Mouse (Mus musculus): ENCODE measurements around the gene Wnt10b.
A peak's percentile ranks its signal among the peaks of the same experiment; 100 is the strongest.

Gene Wnt10b

DNA sequence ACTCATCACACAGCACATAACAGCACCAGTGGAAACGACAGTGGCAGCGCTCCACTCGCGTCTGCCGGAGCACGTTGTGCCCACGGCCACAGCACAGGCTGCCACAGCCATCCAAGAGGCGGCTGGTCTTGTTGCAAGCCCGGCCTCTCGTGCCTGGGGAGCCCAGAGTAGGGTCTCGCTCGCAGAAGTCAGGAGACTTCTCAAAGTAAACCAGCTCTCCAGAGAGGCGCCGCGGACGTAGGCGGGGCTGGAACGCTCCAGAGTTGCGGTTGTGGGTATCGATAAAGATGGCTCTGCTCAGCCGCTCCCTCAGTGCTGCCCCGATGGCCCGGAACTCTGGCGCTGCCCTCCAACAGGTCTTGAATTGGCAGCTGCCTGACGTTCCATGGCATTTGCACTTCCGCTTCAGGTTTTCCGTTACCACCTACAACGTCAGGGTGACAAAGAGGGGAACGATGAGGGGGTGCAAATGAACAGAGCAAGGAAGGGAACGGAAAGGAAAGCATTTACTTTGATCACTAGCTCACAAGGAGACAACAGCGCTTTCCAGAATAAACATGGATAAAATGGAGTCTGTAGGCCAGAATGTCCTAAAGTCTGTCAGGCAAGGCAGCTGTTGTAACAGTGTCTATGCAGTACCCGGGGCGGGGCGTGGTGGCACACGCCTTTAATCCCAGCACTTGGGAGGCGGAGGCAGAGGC is 5.3 kb downstream of the Wnt10b start:
- peak; percentile 86 for DNase-seq (ENCODE audit: low read depth)

DNA sequence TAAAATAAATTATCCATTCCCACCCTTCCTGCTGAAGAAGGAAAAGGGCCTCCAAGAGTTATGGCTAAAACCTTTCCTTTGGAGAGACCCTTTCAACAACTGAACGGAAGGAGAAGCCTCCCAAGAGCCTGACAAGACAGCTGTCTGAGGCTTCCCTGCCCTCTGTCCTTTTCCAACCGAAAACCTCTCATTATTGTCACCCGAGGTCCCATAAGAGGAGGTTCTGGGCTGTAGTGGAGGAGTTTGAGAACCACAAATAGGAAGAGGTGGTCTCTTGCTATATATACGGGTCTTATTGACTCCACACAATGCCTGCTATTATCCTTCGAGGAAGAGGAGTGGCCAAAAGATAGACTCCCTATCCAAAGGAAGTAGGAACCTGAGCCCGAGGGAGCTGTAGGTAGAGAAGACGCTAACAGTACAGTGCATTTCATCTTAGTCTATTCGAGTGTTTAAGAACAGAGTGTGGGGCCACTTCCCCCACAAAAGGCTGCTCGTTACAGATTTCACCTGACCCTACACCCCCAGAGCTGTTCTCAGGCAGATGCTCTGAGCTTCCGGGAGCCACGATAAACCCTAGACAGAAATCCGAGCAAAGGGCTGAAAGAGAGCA is 6.0 kb downstream of the Wnt10b start:
- DNase-seq (ENCODE audit: low read depth) = no peak

DNA sequence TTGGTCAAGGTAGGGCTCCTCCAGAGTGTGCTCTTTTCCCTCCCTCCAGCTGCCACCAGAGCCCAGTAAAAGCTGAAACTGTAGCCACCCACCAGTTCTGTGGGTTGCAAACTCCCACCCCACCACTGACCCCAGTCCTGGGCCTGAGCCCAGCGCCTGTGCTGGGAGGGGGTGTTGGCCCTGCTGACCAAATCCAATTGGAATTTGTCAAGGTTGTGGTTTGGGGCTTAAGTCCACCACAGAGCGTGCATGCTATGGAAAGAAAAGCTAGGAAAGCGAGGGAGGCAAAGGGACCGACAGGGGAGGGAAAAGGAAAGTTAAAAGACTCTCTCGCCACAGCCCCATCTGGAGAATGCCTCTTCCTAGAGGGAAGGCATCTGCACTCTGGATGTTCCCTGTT is 9.7 kb downstream of the Wnt10b start:
- DNase-seq (ENCODE audit: low read depth) = no peak

DNA sequence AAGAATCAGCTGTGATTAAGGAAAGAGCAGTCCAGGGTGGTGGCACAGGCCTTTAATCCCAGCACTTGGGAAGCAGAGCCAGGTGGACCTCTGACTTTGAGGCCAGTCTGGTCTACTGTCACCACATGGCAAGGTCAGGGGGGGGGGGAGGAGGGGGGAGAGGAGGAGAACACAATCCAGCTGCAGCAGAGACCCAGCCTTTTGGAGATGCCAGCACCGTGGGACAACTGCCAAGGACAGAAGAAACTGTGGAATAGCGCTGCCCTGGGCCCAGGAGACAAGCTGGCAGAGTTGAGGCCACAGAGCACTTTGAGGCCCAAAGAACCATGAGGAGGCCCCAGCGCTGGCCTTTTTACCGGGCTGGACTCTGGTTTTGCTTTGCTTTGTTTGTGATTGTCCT is 12.0 kb downstream of the Wnt10b start:
- DNase-seq (ENCODE audit: low read depth) = no peak

DNA sequence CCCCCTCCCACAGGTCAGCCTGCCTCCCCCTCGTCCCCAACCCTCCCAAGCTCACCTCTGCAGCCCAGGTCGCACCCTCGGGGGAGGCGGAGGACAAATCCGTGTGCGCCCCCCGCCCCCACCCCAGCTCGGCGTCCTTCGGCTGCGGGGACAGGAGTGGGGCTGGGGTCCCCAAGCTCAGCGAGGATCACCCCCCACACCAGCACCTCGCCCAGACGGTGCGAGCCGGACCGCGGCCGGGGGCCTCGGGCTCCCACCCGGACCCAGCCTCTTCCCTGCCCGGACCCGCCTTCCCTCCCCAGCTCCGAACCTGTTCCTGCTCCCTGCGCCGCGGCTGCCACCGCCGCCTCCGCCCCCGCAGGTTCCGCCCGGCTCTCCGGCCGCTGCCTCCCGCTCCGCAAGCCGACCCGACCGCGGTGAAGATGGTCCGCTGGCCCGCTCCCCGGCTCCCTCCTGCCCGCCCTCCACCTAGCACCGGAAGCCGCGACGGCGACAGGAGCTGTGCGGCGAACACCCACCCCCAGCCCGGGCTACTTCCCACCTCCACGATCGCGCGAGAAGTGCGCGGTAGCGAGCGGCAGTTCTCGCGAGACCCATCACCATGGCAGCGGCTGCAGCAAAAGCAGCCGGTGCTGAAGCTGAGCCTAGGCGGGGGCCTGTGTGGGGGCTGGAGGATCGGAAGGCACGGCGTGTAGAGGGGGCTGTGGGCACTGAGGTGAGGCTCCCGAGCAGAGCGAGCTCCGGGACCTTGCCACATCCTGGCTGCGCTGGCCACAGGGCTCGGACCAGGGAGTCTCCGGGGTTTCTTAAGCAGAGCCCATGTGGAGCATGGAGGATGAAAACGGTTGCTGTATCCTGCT is 15.1 kb downstream of the Wnt10b start, which contains the start of gene Arf3:
TSS of gene Arf3 (minus strand) at position 545 of the 860 bp plus-strand sequence.
- DNase-seq (ENCODE audit: low read depth) = peak; percentile 98

DNA sequence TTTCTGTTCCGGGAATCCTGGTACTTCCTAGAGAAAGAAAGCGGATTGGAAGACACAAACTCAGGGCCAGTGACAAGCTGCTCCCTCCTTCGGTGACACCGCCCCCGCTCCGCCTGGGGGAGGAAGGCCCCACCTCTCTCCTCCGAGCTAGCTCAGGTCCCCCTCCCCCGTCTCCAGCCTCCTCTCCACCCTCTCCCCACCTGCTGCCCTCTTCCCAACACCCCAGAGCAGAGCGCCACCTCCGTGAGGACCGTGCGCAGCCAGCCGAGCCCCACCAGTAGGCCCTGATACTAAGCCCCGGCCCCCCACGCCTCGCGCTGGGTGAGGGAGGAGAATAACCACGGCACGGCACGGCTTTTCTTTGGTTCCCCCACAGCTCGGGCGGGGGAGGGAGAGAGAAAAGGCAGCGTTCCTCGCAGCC is 15.7 kb downstream of the Wnt10b start:
- peak; percentile 77 for DNase-seq (ENCODE audit: low read depth)

DNA sequence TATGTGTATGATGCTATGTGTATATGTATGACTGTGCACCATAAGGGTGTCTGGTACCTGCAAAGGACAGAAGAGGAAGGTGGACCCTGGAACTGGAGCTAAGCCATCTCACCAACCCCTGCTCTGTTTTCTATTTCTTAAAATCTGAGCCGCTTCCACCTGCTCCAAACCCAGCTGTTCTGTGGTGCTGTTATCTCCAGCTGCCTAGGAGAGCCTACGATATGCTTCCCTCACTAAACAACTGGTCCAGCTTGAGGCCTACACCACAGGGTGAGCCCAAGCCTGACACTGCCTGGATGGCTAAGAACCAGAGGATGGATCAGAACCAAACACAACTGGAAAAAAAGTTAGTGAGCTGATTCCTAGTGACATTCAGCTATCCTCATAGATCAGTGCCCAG is 23.8 kb downstream of the Wnt10b start:
- no peak for DNase-seq (ENCODE audit: low read depth)

DNA sequence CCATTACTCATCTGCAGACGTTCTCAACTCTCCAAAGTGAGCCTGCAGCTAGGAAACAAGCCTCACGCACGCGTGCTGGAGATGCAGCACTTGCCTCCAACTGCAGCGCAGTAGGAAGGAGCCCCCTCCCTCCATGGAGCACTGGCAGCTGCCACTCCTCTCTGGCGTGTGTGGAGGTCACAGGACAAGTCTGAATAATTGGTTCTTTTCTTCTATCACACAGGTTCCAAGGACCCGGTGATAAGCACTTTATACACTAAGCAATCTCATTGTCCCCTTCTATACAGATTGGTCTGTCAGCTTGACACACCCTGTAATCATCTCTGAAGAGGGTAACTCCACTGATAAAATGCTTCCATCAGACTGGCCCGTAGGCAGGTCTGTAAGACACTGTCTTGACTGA is 24.9 kb downstream of the Wnt10b start:
- no peak for DNase-seq (ENCODE audit: low read depth)

DNA sequence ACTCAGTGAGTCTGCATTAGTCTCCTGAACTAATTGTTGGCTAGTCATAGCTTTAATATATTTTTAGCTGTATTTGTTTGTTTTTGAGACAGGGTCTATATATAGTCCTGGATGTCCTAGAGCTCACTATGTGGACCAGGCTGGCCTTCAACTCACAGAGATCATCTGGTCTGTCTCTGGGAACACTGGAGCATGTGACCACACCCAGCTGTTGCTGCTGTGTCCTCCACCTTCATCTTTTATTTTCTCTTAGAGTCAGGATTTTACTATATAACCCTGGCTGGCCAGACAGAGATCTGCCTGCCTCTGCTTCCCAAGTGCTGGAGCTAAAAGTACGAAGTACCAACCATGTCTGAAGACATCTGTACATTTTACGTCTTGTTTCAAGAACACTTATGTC is 28.9 kb downstream of the Wnt10b start:
- no peak for DNase-seq (ENCODE audit: low read depth)

DNA sequence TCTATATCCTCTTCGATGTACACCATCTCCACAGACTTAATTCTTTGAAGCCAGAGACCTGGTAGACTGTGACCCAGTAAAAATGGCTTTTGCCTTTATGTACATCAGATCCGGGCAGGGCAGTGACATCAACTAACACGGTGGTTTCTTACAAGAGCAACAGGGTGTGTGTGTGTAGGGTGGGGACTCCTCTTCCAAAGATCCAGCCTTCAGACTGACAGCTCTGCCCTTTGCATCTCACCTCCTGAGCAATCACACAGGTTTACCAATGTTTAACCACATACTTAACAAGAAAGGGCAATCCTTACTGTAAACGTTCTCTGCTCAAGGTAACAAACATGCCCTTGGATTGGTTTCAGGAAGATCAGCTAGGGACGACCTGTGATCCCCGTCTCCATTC is 30.7 kb downstream of the Wnt10b start:
- no peak for DNase-seq (ENCODE audit: low read depth)

DNA sequence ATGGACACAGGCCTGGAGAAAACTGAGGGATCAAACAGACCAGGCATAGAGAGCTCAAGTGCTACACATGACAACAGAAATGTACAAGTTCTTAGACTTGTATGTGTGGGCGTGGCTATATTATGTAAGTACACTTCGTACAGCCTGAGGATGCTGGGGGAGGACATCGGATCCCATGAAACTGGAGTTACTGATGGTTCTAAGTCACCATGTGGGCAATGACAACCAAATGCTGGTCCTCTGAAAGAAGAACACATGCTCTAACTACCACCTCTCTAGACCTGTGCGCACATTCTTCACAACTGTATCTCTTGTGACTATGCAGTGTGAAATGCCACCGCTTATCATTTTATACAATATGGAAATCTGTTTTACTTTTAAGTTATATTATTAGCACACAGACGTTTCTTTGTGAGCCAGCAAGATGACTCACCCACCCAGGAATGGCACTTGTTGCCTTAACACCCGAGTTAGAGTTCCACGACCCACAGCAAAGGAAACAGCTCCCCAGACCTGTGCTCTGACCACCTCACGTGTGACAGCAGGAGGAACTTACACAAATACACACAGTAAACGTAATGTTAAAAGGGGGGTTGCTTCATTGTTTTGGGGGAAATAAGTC is 31.5 kb downstream of the Wnt10b start:
- no peak for DNase-seq (ENCODE audit: low read depth)

DNA sequence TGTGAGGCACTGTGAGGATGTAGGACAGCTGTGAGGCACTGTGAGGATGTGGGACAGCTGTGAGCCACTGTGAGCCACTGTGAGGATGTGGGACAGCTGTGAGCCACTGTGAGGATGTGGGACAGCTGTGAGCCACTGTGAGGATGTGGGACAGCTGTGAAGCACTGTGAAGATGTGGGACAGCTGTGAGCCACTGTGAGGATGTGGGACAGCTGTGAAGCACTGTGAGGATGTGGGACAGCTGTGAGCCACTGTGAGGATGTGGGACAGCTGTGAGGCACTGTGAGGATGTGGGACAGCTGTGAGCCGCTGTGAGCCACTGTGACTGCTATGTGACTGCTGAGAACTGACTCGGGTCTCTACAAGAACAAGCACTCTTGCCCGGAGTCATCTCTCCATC is 34.1 kb downstream of the Wnt10b start:
- DNase-seq (ENCODE audit: low read depth) = peak; percentile 50

DNA sequence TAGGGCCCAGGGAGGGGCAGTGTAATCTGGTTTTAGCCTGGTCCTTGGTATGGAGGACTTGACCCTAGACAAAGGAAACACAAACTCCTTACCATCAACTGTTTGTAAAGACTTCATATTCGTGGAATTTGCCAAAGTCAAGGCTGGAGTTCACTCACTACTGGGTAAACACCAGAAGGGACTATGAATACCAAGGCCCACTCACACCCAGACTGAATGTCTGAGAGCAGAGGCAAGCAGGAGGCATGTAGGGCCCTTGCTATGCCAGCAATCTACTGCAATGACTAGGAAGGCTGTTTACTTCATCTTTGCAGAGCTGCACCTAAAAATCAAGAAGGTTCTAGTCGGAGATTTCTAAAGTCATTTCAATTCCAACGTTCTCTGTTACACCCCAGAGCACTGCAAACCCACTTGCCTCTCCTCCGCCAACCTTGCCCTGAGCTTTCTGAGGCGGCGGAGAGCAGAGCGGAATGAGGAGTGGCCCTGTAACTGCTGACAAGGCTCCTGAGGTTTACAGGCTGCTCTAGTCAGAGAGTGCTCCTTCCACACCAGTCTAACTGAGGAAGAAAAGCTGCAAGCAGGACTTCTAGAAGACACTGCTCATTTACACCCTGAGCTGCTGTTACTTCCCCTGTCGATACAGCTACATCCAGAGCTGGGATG is 35.1 kb downstream of the Wnt10b start:
- DNase-seq (ENCODE audit: low read depth) = no peak

DNA sequence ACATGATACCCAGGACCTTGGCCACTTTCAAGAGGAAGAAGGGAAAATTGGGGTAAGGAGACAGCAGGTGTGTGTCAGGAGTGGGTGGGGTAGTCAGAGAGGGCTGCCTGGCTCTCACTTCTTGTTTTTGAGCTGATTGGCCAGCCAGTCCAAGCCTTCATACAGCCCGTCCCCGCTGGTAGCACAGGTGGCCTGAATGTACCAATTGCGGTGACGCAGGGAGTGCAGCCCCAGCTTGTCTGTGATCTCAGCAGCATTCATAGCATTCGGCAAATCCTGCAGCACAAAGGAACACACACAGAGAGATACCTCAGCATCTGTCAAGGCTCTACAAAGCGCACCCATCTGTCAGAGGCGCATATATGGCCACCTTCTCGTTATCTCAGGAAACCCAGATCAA is 37.7 kb downstream of the Wnt10b start:
- DNase-seq (ENCODE audit: low read depth) = no peak

DNA sequence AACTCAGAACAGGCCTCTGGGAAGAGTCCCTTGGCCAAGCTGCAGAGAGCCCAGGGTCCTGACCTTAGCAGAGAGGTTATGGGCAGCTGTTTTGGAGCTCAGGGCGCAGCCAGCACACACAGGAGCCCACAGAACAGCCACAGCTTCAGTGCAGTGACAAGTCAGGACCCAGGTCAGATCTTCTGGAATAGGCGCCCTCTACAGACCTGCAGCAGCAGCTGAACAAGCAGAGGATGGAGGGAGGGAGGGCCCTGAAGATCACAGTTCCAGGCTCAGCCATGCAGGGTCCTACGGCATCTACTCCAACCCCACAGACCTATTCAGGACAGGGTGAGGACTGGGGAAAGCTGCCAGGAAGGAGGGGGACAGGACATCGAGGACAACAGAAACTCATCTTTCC is 39.2 kb downstream of the Wnt10b start:
- DNase-seq (ENCODE audit: low read depth) = no peak

DNA sequence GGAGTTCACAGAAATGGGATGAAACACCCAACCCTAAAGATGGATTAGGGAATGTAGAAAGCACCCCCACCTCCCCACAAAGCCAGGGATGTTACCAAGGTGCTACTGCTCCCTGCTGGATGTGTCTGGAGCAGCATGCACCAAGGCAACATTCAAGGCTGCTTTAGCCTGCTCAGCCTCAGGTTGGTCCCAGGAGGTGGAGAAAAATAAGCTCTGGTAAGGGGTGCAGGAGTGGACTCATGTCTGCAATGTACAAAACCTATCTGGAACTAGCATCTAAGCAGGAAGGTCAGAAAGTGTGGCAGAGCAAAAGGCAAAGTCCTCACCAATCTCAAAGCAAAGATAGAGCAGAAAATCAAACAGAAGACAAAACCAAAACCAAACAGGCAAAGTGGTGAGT is 40.1 kb downstream of the Wnt10b start:
- DNase-seq (ENCODE audit: low read depth) = peak; percentile 50

DNA sequence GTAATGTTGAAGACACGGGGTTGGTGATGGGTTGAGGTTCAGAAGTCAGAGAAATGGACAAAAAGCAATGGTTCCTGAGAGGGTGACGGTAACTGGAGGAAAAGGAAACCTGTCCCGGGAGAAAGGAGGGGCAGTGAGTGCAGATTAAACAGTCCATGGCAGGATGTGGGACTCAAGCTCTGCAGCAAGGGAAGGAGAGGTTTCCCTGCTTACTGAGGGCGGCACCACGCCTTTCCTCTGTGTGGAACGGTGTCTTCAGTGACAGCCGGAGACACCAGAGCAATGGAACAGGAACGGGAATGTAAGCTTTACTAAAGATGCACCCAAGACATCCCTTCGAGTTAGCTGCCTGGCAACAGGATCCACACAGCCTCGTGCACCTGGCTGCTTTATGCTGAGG is 41.4 kb downstream of the Wnt10b start:
- DNase-seq (ENCODE audit: low read depth) = no peak

DNA sequence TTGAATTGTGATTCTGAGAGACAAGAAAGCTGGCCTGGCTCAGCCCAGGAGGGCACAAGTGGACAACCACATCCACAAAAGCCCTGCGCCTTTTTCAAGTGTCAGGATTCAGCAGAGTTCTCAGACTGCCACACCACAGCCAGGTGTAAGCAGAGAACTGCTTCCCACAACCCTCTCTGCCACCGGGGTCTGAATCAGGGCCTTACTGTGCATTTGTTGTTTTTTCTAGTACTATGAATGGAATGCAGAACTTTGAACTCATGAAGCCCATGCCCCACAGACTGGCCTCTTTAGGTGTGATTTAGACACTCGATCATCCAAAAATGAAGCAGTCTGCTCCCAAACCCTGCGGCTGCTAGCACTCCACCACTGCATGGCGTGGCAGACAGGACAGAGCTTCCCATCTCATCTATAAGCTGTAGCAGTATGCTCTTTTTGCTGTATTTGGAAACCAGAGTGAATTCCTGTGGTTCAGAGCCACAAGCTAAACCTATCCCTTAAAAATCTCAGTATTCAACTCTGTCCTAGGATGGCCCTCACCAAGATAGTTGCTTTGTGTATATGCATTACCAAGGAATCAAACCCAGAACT is 43.9 kb downstream of the Wnt10b start:
- no peak for DNase-seq (ENCODE audit: low read depth)

DNA sequence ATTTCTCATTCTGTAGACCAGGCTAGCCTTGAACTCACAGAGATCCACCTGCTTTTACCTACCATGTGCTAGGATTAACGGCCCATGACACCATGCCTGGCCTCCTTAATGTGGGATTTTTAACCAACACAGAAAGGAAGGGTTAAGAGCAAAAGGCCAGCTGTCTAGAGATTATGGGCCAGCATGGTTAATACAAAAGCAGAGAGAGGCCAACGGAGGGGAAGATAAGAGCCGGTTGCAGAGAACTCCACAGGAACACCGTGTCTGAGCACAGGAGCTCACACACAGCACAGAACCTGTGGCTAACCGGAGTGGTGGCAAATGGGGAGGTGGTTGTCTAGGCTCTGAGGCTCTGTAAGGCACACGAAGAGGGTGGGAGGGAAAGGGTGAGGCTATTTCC is 44.6 kb downstream of the Wnt10b start:
- no peak for DNase-seq (ENCODE audit: low read depth)

DNA sequence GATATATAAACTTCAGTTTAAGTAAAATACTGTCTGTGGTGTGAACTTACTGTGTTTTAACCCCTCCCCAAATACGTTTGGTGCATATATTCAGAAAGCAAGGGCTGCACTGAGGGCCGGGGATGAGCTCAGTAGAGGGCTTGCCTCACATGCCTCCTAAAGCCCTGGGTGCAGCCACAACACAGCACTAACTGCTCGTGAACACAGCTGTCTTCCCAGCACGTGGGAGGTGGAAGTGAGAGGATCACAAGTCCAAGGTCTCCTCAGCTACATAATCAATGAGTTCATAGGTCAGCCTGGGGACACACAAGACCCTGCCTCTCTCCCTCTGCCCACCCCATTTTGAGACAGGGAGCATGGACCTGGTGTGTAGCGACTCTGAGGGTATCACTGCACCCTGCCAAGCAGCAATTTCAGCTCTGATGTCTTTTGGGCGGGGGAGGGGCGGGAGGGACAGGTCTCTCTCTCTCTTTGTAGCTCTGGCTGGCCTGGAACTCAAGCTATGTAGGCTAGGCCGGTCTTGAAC is 45.9 kb downstream of the Wnt10b start:
- DNase-seq (ENCODE audit: low read depth) = no peak

DNA sequence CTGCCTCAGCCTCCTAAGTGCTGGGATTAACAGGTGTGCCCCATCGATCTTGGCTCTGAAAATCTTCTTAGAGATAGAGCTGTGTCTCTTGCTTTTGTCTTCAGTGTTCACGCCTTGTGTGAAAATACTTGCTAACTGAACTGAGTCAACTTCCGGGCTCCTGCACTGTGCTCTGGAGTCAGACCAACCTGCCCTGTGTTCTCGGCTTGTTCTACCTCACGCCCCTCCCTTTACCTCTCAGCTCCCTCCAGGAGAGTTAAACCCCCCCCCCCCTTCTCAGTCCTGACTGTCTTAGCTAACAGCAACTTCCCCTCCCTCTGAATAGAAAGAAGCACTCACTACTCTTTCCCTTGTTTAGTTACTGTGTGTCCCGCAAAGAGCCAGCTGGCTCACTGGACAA is 47.2 kb downstream of the Wnt10b start:
- no peak for DNase-seq (ENCODE audit: low read depth)

All from induced T-regulatory cell, adult 2 months (primary cell).